Mouse (Mus musculus) lung, postnatal 0 days (tissue): Measurements from ENCODE around the gene Fam168a. TPM values are rescaled to one million over a fixed set of nuclear protein-coding genes. Genes with fewer than 3 reads are reported as not detected.

Experiments used
- ATAC-seq: fragments of 200-750 bp; cut with Nextera tagmentation; 2 replicates; pipeline ENCODE4 v1.8.0; 2017; ENCODE audit warnings: moderate library complexity
- DNase-seq: peaks from one replicate; pipeline ENCODE4 v3.0.0-alpha.2; 2016; ENCODE audit warnings: low spot score
- H3K27ac ChIP-seq: fragments of 300-500 bp; sonication (generic); 2 replicates; pipeline ENCODE4 v1.5.1; 2014; ENCODE audit warnings: antibody characterized with exemption, mild to moderate bottlenecking, low read length, mixed read lengths
- H3K27me3 ChIP-seq: fragments of 300-500 bp; sonication (generic); replicated peaks from 2 replicates; pipeline ENCODE4 v1.6.1; 2014; ENCODE audit warnings: low read length, mixed read lengths; ENCODE audit not compliant: insufficient read depth
- H3K36me3 ChIP-seq: fragments of 300-500 bp; sonication (generic); 2 replicates; pipeline ENCODE4 v1.6.1; 2014; ENCODE audit warnings: low read length, mixed read lengths; ENCODE audit not compliant: insufficient read depth
- H3K4me1 ChIP-seq: fragments of 300-500 bp; sonication (generic); 2 replicates; pipeline ENCODE4 v1.6.1; 2014; ENCODE audit warnings: antibody characterized with exemption, low read depth, low read length, mixed read lengths; ENCODE audit not compliant: insufficient read depth
- H3K4me2 ChIP-seq: fragments of 300-500 bp; sonication (generic); replicated peaks from 2 replicates; pipeline ENCODE4 v1.6.1; 2014; ENCODE audit warnings: low read depth, mild to moderate bottlenecking, low read length, moderate library complexity, mixed read lengths
- H3K4me3 ChIP-seq: fragments of 300-500 bp; sonication (generic); 2 replicates; pipeline ENCODE4 v1.5.1; 2014; ENCODE audit warnings: low read depth, low read length
- H3K9ac ChIP-seq: fragments of 300-500 bp; sonication (generic); replicated peaks from 2 replicates; pipeline ENCODE4 v1.6.1; 2014; ENCODE audit warnings: low read depth, mild to moderate bottlenecking
- H3K9me3 ChIP-seq: fragments of 300-500 bp; sonication (generic); 2 replicates; pipeline ENCODE4 v1.6.1; 2016; ENCODE audit warnings: low read length, mixed read lengths
- CTCF ChIP-seq: IDR thresholded peaks from 2 replicates; pipeline ENCODE4 v1.5.1; 2016; ENCODE audit warnings: antibody characterized with exemption, mild to moderate bottlenecking
- EP300 ChIP-seq: IDR thresholded peaks from 2 replicates; pipeline ENCODE4 v1.6.1; 2016; ENCODE audit warnings: antibody characterized with exemption, mild to moderate bottlenecking, control low read depth
- WGBS: fragments of 180-500 bp; shearing (Covaris S2); extraction: QIAGEN DNeasy Blood & Tissue Kit; methylation state at CpG from one replicate; pipeline ENCODE4 v1.1.7; 2014; 5-methylcytosine and 5-hydroxymethylcytosine counted together
- polyA plus RNA-seq: library from polyadenylated mRNA; unstranded; fragments of >200 nt; fragmentation: Nextera tagmentation; extraction: Ambion mirVana; gene quantifications from 2 replicates; pipeline ENCODE4 v1.2.1, GENCODE M21; 2015

Fam168a gene
- polyA plus RNA-seq, 1 experiment from 2014 or later, result 28.2 TPM

- 58% methylated on average over 8 of the region's 8 CpGs for WGBS
- no peak for ATAC-seq
- no peak overlapping the region for H3K9ac ChIP-seq
These were observed 109.6 kb downstream of the Fam168a start for GRCm38 (mm10) chr7:100815900-100816570.

GRCm38 (mm10) chr7:100816759-100817441 lies 110.5 kb downstream of the Fam168a start:
- DNase-seq, result no peak
- Histone ChIP-seq H3K4me1 (no peaks in the 10 kb centered on the region), H3K9me3 (no peaks in the 10 kb centered on the region), H3K9ac (no peak overlapping the region), H3K27me3 (no peaks in the 10 kb centered on the region), H3K36me3 (no peaks in the 10 kb centered on the region), H3K4me2 (no peak overlapping the region), H3K27ac (no peak overlapping the region), H3K4me3 (no peak overlapping the region)
- TF ChIP-seq CTCF (no peak), EP300 (no peak)
- no peak for ATAC-seq
- WGBS, result 68% methylated on average over 6 of the region's 6 CpGs

More at GRCm38 (mm10) chr7:100815900-100816570, 109.6 kb downstream of the Fam168a start:
- Histone ChIP-seq H3K4me2 (no peak overlapping the region), H3K4me3 (no peak overlapping the region), H3K27me3 (no peaks in the 10 kb centered on the region), H3K4me1 (no peaks in the 10 kb centered on the region), H3K27ac (no peak overlapping the region), H3K9me3 (no peaks in the 10 kb centered on the region), H3K36me3 (no peaks in the 10 kb centered on the region)
- DNase-seq, result peak; percentile 27
- TF ChIP-seq EP300 (no peak), CTCF (no peak)

GRCm38 (mm10) chr7:100817442-100817760 lies 111.0 kb downstream of the Fam168a start:
- 70% methylated on average over 2 of the region's 2 CpGs for WGBS
- no peaks in the 10 kb centered on the region for H3K4me1 ChIP-seq
- no peak for DNase-seq
- no peaks in the 10 kb centered on the region for H3K27me3 ChIP-seq
- TF ChIP-seq CTCF (no peak), EP300 (no peak)
- no peaks in the 10 kb centered on the region for H3K9me3 ChIP-seq
- ATAC-seq, result no peak
- H3K27ac ChIP-seq, result no peak overlapping the region
- no peak overlapping the region for H3K4me2 ChIP-seq
- H3K4me3 ChIP-seq, result no peak overlapping the region
- H3K36me3 ChIP-seq, result no peaks in the 10 kb centered on the region
- no peak overlapping the region for H3K9ac ChIP-seq

- ATAC-seq (no peak), DNase-seq (peak; percentile 9)
- Histone ChIP-seq H3K36me3 (no peaks in the 10 kb centered on the region), H3K9me3 (no peaks in the 10 kb centered on the region), H3K4me3 (no peak overlapping the region), H3K4me1 (no peaks in the 10 kb centered on the region), H3K27ac (no peak overlapping the region), H3K27me3 (no peaks in the 10 kb centered on the region), H3K9ac (no peak overlapping the region), H3K4me2 (no peak overlapping the region)
- TF ChIP-seq CTCF, result peak; percentile 68
- no peak for TF ChIP-seq EP300
- 89% methylated on average over 4 of the region's 4 CpGs for WGBS
These were observed 112.1 kb downstream of the Fam168a start for GRCm38 (mm10) chr7:100818401-100819064.

- Histone ChIP-seq H3K36me3 (peaks cover 5% of the 10 kb centered on the region; the same call in 1 of the 2 replicates), H3K27me3 (no peaks in the 10 kb centered on the region), H3K4me3 (no peak overlapping the region), H3K4me1 (no peaks in the 10 kb centered on the region), H3K27ac (no peak overlapping the region), H3K9ac (no peak overlapping the region), H3K9me3 (no peaks in the 10 kb centered on the region), H3K4me2 (no peak overlapping the region)
- no peak for ATAC-seq
- 92% methylated on average over 3 of the region's 3 CpGs for WGBS
- TF ChIP-seq CTCF (no peak), EP300 (no peak)
- no peak for DNase-seq
These were observed 118.2 kb downstream of the Fam168a start for GRCm38 (mm10) chr7:100824661-100825060.

- Histone ChIP-seq H3K36me3 (peaks cover 5% of the 10 kb centered on the region; the same call in 1 of the 2 replicates), H3K9ac (no peak overlapping the region), H3K4me2 (no peak overlapping the region), H3K27me3 (no peaks in the 10 kb centered on the region), H3K9me3 (no peaks in the 10 kb centered on the region), H3K27ac (no peak overlapping the region), H3K4me1 (no peaks in the 10 kb centered on the region), H3K4me3 (no peak overlapping the region)
- DNase-seq, result no peak
- TF ChIP-seq EP300 (no peak), CTCF (no peak)
- WGBS, result 91% methylated on average over 2 of the region's 2 CpGs
- no peak for ATAC-seq
These were observed 122.1 kb downstream of the Fam168a start for GRCm38 (mm10) chr7:100828549-100828948.
